Mouse (Mus musculus) stomach, embryonic 15.5 days (tissue): ENCODE results near the gene Dusp5. TPM values are rescaled to one million over a fixed set of nuclear protein-coding genes. Genes with fewer than 3 reads are reported as not detected.
"Not testable (repeated sequence)": the region's sequence is repeated elsewhere in the genome, so short reads cannot be mapped to it uniquely, and the experiment has no call there.

Source experiments
- ATAC-seq: fragments of 200-750 bp; cut with Nextera tagmentation; 2 replicates; pipeline ENCODE4 v1.8.0; 2017; ENCODE audit warnings: low read depth, moderate number of reproducible peaks, moderate TSS enrichment; ENCODE audit not compliant: insufficient read depth, low FRiP score
- H3K27ac ChIP-seq: fragments of 300-500 bp; sonication (generic); 2 replicates; pipeline ENCODE4 v1.5.1; 2015; ENCODE audit warnings: mild to moderate bottlenecking, inconsistent platforms
- H3K27me3 ChIP-seq: fragments of 300-500 bp; sonication (generic); replicated peaks from 2 replicates; pipeline ENCODE4 v1.6.1; 2015; ENCODE audit warnings: inconsistent platforms
- H3K36me3 ChIP-seq: fragments of 300-500 bp; sonication (generic); 2 replicates; pipeline ENCODE4 v1.6.1; 2015; ENCODE audit warnings: inconsistent platforms
- H3K4me1 ChIP-seq: fragments of 300-500 bp; sonication (generic); 2 replicates; pipeline ENCODE4 v1.6.1; 2015; ENCODE audit warnings: inconsistent platforms
- H3K4me2 ChIP-seq: fragments of 300-500 bp; sonication (generic); 2 replicates; pipeline ENCODE4 v1.6.1; 2015; ENCODE audit warnings: mild to moderate bottlenecking, inconsistent platforms
- H3K4me3 ChIP-seq: fragments of 300-500 bp; sonication (generic); replicated peaks from 2 replicates; pipeline ENCODE4 v1.5.1; 2015; ENCODE audit warnings: inconsistent platforms
- H3K9ac ChIP-seq: fragments of 300-500 bp; sonication (generic); 2 replicates; pipeline ENCODE4 v1.6.1; 2015; ENCODE audit warnings: inconsistent platforms
- H3K9me3 ChIP-seq: fragments of 300-500 bp; sonication (generic); 2 replicates; pipeline ENCODE4 v1.6.1; 2016; ENCODE audit warnings: inconsistent platforms
- WGBS: fragments of 180-500 bp; shearing (Covaris S2); methylation state at CpG from one replicate; pipeline ENCODE4 v1.1.7; 2015; 5-methylcytosine and 5-hydroxymethylcytosine counted together
- polyA plus RNA-seq: library from polyadenylated mRNA; unstranded; fragments of >200 nt; fragmentation: Nextera tagmentation; extraction: Ambion mirVana; gene quantifications from 2 replicates; pipeline ENCODE4 v1.2.1, GENCODE M21; 2015

Gene Dusp5
- polyA plus RNA-seq, 1 experiment from 2014 or later = 7.4 TPM

- Histone ChIP-seq H3K4me1 (0 out of 2 replicates have a peak, but pooled peaks cover 3% of the 10 kb centered on the region), H3K4me3 (no peak overlapping the region), H3K36me3 (no peaks in the 10 kb centered on the region), H3K9me3 (no peaks in the 10 kb centered on the region), H3K27me3 (no peaks in the 10 kb centered on the region), H3K4me2 (no peak overlapping the region), H3K27ac (no peak overlapping the region), H3K9ac (no peak overlapping the region)
- peak; percentile 19; the same call in 1 of the 2 replicates for ATAC-seq
- 83% methylated on average over 4 of the region's 4 CpGs for WGBS
Observed at GRCm38 (mm10) chr19:53499451-53499940, 29.4 kb upstream of the Dusp5 start.

- H3K9ac ChIP-seq = no peak overlapping the region
- H3K4me2 ChIP-seq = no peak overlapping the region; the same call in none of the 2 replicates
Observed at GRCm38 (mm10) chr19:53500298-53501006, 28.5 kb upstream of the Dusp5 start.

GRCm38 (mm10) chr19:53501239-53501638 lies 27.7 kb upstream of the Dusp5 start:
- H3K4me1 ChIP-seq, H3K27ac ChIP-seq, H3K4me3 ChIP-seq, H3K9ac ChIP-seq, H3K27me3 ChIP-seq, H3K36me3 ChIP-seq, ATAC-seq, H3K4me2 ChIP-seq, H3K9me3 ChIP-seq: not testable (repeated sequence)
- WGBS = 86% methylated on average over 7 of the region's 7 CpGs

More at GRCm38 (mm10) chr19:53500298-53501006, 28.5 kb upstream of the Dusp5 start:
- WGBS = 62% methylated on average over 25 of the region's 25 CpGs
- no peaks in the 10 kb centered on the region for H3K36me3 ChIP-seq
- no peaks in the 10 kb centered on the region for H3K27me3 ChIP-seq
- H3K9me3 ChIP-seq = no peaks in the 10 kb centered on the region
- peak; percentile 71; the same call in 1 of the 2 replicates for ATAC-seq
- peak overlapping the region; percentile 23; the same call in 1 of the 2 replicates for H3K27ac ChIP-seq
- H3K4me1 ChIP-seq = 0 out of 2 replicates have a peak, but pooled peaks cover 3% of the 10 kb centered on the region
- no peak overlapping the region for H3K4me3 ChIP-seq

GRCm38 (mm10) chr19:53501765-53502164 lies 27.1 kb upstream of the Dusp5 start:
- no peak overlapping the region for H3K4me3 ChIP-seq
- no peak overlapping the region for H3K4me2 ChIP-seq
- WGBS = 94% methylated on average over 2 of the region's 2 CpGs
- H3K4me1 ChIP-seq = 0 out of 2 replicates have a peak, but pooled peaks cover 3% of the 10 kb centered on the region
- no peaks in the 10 kb centered on the region for H3K27me3 ChIP-seq
- H3K9me3 ChIP-seq = no peaks in the 10 kb centered on the region
- ATAC-seq = no peak
- H3K27ac ChIP-seq = no peak overlapping the region
- H3K9ac ChIP-seq = no peak overlapping the region
- H3K36me3 ChIP-seq = no peaks in the 10 kb centered on the region

- Histone ChIP-seq H3K4me1 (0 out of 2 replicates have a peak, but pooled peaks cover 3% of the 10 kb centered on the region), H3K4me3 (no peak overlapping the region), H3K36me3 (no peaks in the 10 kb centered on the region), H3K9ac (no peak overlapping the region), H3K27ac (no peak overlapping the region), H3K27me3 (no peaks in the 10 kb centered on the region), H3K9me3 (no peaks in the 10 kb centered on the region), H3K4me2 (no peak overlapping the region)
- WGBS = 61% methylated on average over 9 of the region's 9 CpGs
- no peak for ATAC-seq
Observed at GRCm38 (mm10) chr19:53502891-53503371, 26.0 kb upstream of the Dusp5 start.

GRCm38 (mm10) chr19:53504181-53504580 lies 24.7 kb upstream of the Dusp5 start:
- Histone ChIP-seq H3K4me3 (no peak overlapping the region), H3K27ac (no peak overlapping the region), H3K4me2 (no peak overlapping the region), H3K9me3 (no peaks in the 10 kb centered on the region), H3K9ac (no peak overlapping the region), H3K4me1 (0 out of 2 replicates have a peak, but pooled peaks cover 3% of the 10 kb centered on the region), H3K27me3 (no peaks in the 10 kb centered on the region), H3K36me3 (no peaks in the 10 kb centered on the region)
- ATAC-seq = no peak
- 83% methylated on average over 7 of the region's 7 CpGs for WGBS

GRCm38 (mm10) chr19:53505728-53506127 lies 23.2 kb upstream of the Dusp5 start:
- Histone ChIP-seq H3K9ac (no peak overlapping the region), H3K27ac (no peak overlapping the region), H3K9me3 (no peaks in the 10 kb centered on the region), H3K27me3 (no peaks in the 10 kb centered on the region), H3K4me2 (no peak overlapping the region), H3K36me3 (no peaks in the 10 kb centered on the region), H3K4me1 (0 out of 2 replicates have a peak, but pooled peaks cover 3% of the 10 kb centered on the region), H3K4me3 (no peak overlapping the region)
- 55% methylated on average over 10 of the region's 10 CpGs for WGBS
- ATAC-seq = no peak

GRCm38 (mm10) chr19:53507497-53507896 lies 21.4 kb upstream of the Dusp5 start:
- H3K4me2 ChIP-seq = no peak overlapping the region
- H3K9ac ChIP-seq = no peak overlapping the region
- H3K4me1 ChIP-seq = 0 out of 2 replicates have a peak, but pooled peaks cover 3% of the 10 kb centered on the region
- H3K4me3 ChIP-seq = no peak overlapping the region
- no peaks in the 10 kb centered on the region for H3K36me3 ChIP-seq
- H3K27ac ChIP-seq = no peak overlapping the region
- H3K9me3 ChIP-seq = no peaks in the 10 kb centered on the region
- 50% methylated on average over 8 of the region's 8 CpGs for WGBS
- no peak for ATAC-seq
- no peaks in the 10 kb centered on the region for H3K27me3 ChIP-seq

- Histone ChIP-seq H3K9ac (no peak overlapping the region), H3K4me3 (no peak overlapping the region), H3K27ac (no peak overlapping the region), H3K9me3 (no peaks in the 10 kb centered on the region), H3K36me3 (no peaks in the 10 kb centered on the region), H3K27me3 (no peaks in the 10 kb centered on the region), H3K4me1 (no peaks in the 10 kb centered on the region), H3K4me2 (no peak overlapping the region)
- WGBS = 35% methylated on average over 13 of the region's 13 CpGs
- peak; percentile 64 for ATAC-seq
Observed at GRCm38 (mm10) chr19:53511244-53511934, 17.5 kb upstream of the Dusp5 start.

- Histone ChIP-seq H3K4me2 (no peak overlapping the region), H3K9me3 (no peaks in the 10 kb centered on the region), H3K9ac (no peak overlapping the region), H3K4me3 (no peak overlapping the region), H3K36me3 (no peaks in the 10 kb centered on the region), H3K27me3 (no peaks in the 10 kb centered on the region), H3K27ac (no peak overlapping the region), H3K4me1 (peaks cover 6% of the 10 kb centered on the region; the same call in 1 of the 2 replicates)
- peak; percentile 43; the same call in 1 of the 2 replicates for ATAC-seq
- 32% methylated on average over 18 of the region's 18 CpGs for WGBS
Observed at GRCm38 (mm10) chr19:53517370-53518096, 11.4 kb upstream of the Dusp5 start.

GRCm38 (mm10) chr19:53519549-53519948 lies 9.4 kb upstream of the Dusp5 start:
- H3K36me3 ChIP-seq = no peaks in the 10 kb centered on the region
- no peak for ATAC-seq
- H3K4me2 ChIP-seq = no peak overlapping the region
- no peaks in the 10 kb centered on the region for H3K9me3 ChIP-seq
- 58% methylated on average over 8 of the region's 8 CpGs for WGBS
- peaks cover 6% of the 10 kb centered on the region; the same call in 1 of the 2 replicates for H3K4me1 ChIP-seq
- no peak overlapping the region for H3K27ac ChIP-seq
- H3K4me3 ChIP-seq = no peak overlapping the region
- no peaks in the 10 kb centered on the region for H3K27me3 ChIP-seq
- no peak overlapping the region for H3K9ac ChIP-seq
